ENCODE assay signal across 9 mouse cellular contexts in genomic region chr2:179537390-179537789, GRCm38 (mm10).
DNase-seq lines count a peak whose midpoint lies in the region; ATAC-seq lines count a peak whose summit lies in the region.
"Had no signal": no experiment of that assay in that cellular context is flagged by ENCODE, and none has a peak within 500 bp of the region (broad histone marks: within the 10 kb centered on the region; RNA-seq: fewer than 3 reads in every experiment).

No protein-coding gene starts in this region.

- 0 out of 2 replicates have a peak, but pooled peaks cover 12% of the 10 kb centered on the region for H3K27me3 ChIP-seq in embryonic facial prominence, embryonic 12.5 days
- H3K27me3 ChIP-seq: liver, embryonic 13.5 days had no signal

- no peak overlapping the region for H3K9ac ChIP-seq in embryonic facial prominence, embryonic 12.5 days
- H3K9ac ChIP-seq: liver, embryonic 13.5 days had no signal

- no peaks in the 10 kb centered on the region for H3K9me3 ChIP-seq in embryonic facial prominence, embryonic 12.5 days

- H3K4me3 ChIP-seq in embryonic facial prominence, embryonic 12.5 days = no peak overlapping the region
- H3K4me3 ChIP-seq: liver, embryonic 13.5 days had no signal

- ATAC-seq in embryonic facial prominence, embryonic 12.5 days (ENCODE audit: insufficient number of reproducible peaks, insufficient read depth, low FRiP score, low TSS enrichment) = peak; percentile 60; the same call in 1 of the 2 replicates

- H3K4me2 ChIP-seq in embryonic facial prominence, embryonic 12.5 days (replicated peaks) = peak overlapping the region; percentile 19; the same call in 1 of the 2 replicates
- H3K4me2 ChIP-seq: liver, embryonic 13.5 days had no signal

- peaks cover 21% of the 10 kb centered on the region for H3K4me1 ChIP-seq in embryonic facial prominence, embryonic 12.5 days
- H3K4me1 ChIP-seq: liver, embryonic 13.5 days had no signal

- DNase-seq in cerebellum, adult 8-10 months = peak; percentile 68
- peak; percentile 40 for DNase-seq in kidney, adult 11 months
- DNase-seq in left cerebral cortex, adult 9 months (ENCODE audit: low spot score in 2 of 2) = peak; percentile 32 to 50
- DNase-seq in retina, adult 2 months (ENCODE audit: low read depth, low spot score) = peak; percentile 22
- no peak for DNase-seq in gastrocnemius, postnatal 25 days
- DNase-seq in T-cell, adult 2 months (ENCODE audit: low spot score) = no peak
- DNase-seq in heart, postnatal 4 days = no peak
- DNase-seq: liver, embryonic 13.5 days had no signal

- H3K36me3 ChIP-seq in embryonic facial prominence, embryonic 12.5 days = no peaks in the 10 kb centered on the region
- H3K36me3 ChIP-seq: liver, embryonic 13.5 days had no signal

- no peak overlapping the region for H3K27ac ChIP-seq in embryonic facial prominence, embryonic 12.5 days
- H3K27ac ChIP-seq: liver, embryonic 13.5 days had no signal

- 3% methylated on average over 19 of the region's 19 CpGs for WGBS in embryonic facial prominence, embryonic 12.5 days

Comparison
In these comparisons a context has a peak if more than half of its experiments do, and no peak if none do; other contexts are left out.
1. DNase-seq: peak in cerebellum, adult 8-10 months (single experiment), kidney, adult 11 months (single experiment), left cerebral cortex, adult 9 months (2 of 2) and retina, adult 2 months (single experiment); none in gastrocnemius, postnatal 25 days (single experiment), T-cell, adult 2 months (single experiment) and heart, postnatal 4 days (single experiment).